Mouse (Mus musculus) kidney, adult 2 months (tissue): ENCODE results near the gene Phrf1.

Experiments
- CTCF ChIP-seq: fragments of 200-500 bp; conservative IDR thresholded peaks from 2 replicates; pipeline ENCODE4 v1.5.1; 2011; ENCODE audit warnings: low read depth, mild to moderate bottlenecking, control low read depth, low read length, moderate library complexity, mixed read lengths; ENCODE audit not compliant: insufficient read depth, insufficient read length
- POLR2A ChIP-seq: fragments of 200-500 bp; IDR thresholded peaks from one replicate; pipeline ENCODE4 v1.6.1; 2011; ENCODE audit warnings: low read depth, low read length, control low read depth

- TF ChIP-seq CTCF (no peak), POLR2A (no peak)
These were observed 42.0 kb downstream of the Phrf1 start for GRCm38 (mm10) chr7:141270631-141271030.
